Mouse (Mus musculus) hindlimb bud, embryonic 11.5 days (tissue): ENCODE measurements at regions not wholly inside any gene's neighbourhood (a gene's known extent, or its start where the extent isn't known, plus 50 kb on each side); places are given as distances from the start of the nearest gene placed in this dataset.

Experiments used
- DNase-seq: peaks from one replicate; pipeline ENCODE4 v3.0.0-alpha.2; 2012; ENCODE audit warnings: low read depth, low spot score; ENCODE audit errors: extremely low spot score

GRCm38 (mm10) chr4:10141238-10141934 is 732.9 kb upstream of the 2610301B20Rik start:
- DNase-seq = no peak

- no peak for DNase-seq
Measured at GRCm38 (mm10) chr4:10149911-10150310, 724.4 kb upstream of the 2610301B20Rik start.

DNA sequence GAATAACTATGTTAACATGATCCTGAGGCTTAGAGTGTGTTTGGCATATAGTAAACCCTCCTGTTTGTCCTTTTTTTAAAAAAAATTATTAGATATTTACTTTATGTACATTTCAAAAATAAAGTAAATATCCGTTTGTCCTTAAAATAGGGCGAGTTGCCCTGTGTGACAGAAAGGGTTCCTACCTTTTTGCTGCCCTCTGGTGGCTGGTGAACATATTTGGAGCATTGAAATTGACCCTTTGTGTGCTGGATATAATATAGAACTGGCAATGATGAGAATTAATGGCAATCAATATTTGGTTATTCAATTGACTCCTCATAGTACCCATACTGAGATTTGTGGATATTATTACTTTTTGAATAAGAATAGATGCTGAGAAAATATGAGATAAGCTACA is 723.8 kb upstream of the 2610301B20Rik start:
- no peak for DNase-seq

DNA sequence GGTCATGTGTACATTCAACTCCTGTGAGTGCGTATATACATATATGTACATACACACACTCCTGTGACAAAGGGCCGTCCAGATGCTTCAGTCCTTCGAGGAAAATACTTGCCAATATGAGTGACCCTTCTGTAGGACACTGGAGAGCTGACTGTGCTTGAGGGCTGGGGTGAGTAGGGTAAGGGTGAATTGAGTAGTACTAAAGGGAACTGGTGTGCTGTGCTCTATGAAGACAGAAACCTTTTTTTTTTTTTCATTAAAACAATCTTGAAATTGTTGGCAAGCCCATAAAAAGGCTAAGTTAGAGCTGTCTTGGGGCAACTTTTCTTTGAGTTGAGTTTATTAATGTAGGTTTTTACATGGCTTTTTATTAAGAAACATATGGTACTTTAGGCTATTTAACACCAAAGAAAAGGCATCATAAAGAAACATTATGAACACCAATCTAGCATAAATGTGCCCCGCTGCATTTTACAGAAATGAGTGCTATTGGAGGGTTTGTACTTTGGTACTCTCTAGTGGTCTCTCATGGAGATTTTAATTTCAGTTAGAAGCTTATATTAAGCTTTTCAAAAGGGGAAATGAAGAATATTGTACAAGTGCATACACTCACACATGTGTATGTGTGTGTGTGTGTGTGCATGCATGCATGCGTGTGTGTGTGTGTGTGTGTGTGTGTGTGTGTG is 718.5 kb upstream of the 2610301B20Rik start:
- DNase-seq = no peak

- no peak for DNase-seq
Measured at GRCm38 (mm10) chr4:10189896-10190295, 684.4 kb upstream of the 2610301B20Rik start.

DNA sequence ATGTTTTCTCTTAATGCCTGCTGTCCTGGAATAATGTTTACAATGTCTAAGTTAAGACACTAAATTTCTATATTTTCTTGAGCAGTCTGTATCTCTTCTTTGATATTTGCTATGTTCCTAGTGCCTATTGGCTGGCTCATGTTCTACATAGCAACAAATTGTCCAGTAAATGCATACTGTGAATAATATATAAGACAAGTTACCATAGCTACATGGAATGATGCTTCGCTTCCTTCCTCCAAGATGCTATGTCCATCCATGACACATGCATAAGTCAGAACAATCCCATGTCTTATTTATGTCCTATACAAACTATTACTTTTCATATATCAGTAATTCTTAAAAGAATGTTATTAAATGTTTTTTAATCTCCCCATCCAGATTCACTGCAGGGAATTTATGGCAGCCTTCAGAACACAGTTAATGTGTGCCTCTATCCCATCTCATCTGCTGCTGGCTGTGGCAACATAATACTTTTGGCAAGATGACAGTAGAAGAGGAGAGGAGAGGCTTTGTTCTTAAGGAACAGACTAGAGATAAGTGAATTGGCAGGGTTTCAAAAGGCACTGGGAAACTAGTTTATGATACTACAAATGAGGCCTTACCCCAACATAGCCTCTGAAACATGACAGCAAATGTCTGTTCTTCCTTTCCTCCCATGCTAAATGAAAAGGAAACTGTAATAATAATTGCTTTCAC is 676.9 kb upstream of the 2610301B20Rik start:
- DNase-seq = no peak

GRCm38 (mm10) chr4:10201835-10202234 is 672.5 kb upstream of the 2610301B20Rik start:
- no peak for DNase-seq

DNA sequence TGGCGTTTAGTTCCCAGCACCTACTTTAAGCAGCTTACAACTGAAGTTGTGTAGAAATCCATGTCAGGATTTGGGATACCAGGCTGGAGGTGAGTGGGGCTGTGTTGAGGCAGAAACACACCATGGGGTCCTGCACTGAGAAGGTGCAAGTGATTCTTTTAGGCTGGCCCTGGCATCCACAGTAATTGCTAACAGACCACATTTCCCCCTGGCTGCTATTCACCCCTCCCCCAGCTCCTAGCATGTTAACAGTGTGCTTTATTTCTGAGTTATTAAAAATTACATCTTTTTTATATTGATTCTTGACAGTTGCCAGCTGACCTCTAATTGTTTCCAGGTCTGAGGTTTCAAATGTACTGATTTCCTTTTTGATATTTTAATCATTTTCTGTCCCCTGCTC is 670.1 kb upstream of the 2610301B20Rik start:
- DNase-seq = no peak

- DNase-seq = no peak
Measured at GRCm38 (mm10) chr4:10209324-10209923, 664.9 kb upstream of the 2610301B20Rik start.

- no peak for DNase-seq
Measured at GRCm38 (mm10) chr4:10211303-10211702, 663.0 kb upstream of the 2610301B20Rik start.

- no peak for DNase-seq
Measured at GRCm38 (mm10) chr4:10235324-10235723, 639.0 kb upstream of the 2610301B20Rik start.

- no peak for DNase-seq
Measured at GRCm38 (mm10) chr4:10242117-10242516, 632.2 kb upstream of the 2610301B20Rik start.

DNA sequence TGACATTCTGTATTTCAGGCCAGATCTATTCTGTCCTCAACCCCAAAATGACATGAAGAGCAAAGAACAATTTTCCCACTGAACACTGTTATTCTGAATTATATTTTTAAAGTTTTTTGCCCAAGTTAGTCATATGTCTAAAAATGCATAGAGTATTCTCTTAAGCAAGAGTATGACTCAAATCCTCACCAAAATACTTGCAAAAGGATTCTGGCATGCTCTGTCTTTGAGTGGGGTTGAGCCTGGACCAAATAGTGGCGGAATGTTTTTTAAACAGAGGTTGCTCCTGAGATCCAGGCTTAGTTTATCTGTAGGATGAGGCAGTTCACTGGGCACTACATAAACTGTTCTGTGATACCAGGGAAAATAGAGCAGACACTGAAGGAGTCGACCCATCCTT is 631.4 kb upstream of the 2610301B20Rik start:
- no peak for DNase-seq

DNA sequence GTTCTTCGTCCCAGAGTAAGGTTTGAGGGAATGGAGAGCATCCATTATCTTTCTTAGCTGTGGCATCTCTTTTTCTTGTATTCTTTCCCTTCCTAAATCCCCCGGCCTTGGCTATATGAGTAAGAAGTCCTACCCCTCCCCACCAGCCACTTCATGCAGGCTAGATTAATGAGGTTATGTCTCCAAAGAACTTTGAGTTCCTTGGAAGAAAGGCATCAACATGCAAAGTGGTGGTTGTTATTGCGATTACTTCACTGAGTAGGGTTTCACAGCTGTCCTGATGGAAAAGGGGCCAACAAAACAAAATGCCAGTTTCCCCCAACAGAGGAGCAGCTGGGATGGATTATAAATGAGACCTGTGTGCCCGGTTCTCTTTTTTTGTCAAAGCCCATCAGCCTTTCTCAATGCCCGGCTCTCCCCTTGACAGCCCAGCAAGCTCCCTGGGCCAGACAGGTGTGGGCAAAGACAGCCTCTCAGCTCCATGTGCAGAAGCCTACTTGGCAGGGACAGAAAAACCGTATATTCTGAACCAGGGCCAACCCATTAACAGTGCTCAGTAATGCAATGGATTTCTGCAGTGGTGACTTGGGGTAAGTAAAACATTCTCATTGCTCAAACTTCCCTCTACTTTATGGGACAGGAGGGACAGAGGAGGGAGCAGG is 620.1 kb upstream of the 2610301B20Rik start:
- DNase-seq = no peak

GRCm38 (mm10) chr4:10257537-10257936 is 616.8 kb upstream of the 2610301B20Rik start:
- DNase-seq = no peak

DNA sequence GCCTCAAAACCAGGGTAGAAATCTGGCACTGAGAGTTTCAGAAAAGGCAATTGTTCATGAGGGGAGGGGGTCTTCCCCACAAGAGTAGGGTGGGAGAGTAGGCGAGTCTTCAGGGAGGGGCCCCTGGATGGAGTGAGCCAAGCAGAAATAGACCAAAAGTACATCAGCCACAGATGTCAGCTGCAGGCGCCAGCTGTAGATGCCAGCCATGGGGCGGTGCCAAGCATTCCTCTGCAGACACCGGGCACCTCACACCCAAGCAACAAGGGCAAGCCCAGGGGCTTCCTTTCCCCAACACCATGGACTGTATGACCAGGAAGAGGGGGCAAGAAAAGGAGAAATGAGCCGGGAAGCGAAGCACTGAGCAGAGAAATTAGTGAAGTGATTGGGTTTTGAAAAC is 613.9 kb upstream of the 2610301B20Rik start:
- no peak for DNase-seq

GRCm38 (mm10) chr4:10265942-10266341 is 608.4 kb upstream of the 2610301B20Rik start:
- DNase-seq = no peak

- DNase-seq = no peak
Measured at GRCm38 (mm10) chr4:10285562-10285961, 588.7 kb upstream of the 2610301B20Rik start.

DNA sequence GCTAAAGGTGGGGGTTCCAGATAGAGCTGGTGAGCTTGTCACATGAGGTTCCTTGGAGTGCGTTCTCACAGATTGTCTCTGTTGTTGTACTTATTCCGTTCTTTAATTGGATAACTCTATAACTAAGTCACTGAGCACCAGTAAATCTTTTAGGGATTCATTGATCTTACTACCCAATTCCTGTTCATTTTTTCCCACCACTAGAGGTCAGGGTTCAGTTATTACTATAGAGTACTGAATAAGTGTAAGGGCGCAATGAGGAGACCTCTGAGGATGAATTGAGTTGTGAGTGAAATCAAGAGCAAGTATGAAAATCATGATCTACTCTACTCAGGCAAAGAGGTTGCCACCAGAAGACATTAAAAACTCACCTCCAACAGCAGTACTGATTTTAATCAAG is 584.0 kb upstream of the 2610301B20Rik start:
- no peak for DNase-seq

- DNase-seq = no peak
Measured at GRCm38 (mm10) chr4:10295012-10295530, 579.2 kb upstream of the 2610301B20Rik start.

GRCm38 (mm10) chr4:10296220-10296619 is 578.1 kb upstream of the 2610301B20Rik start:
- DNase-seq = no peak
